ENCODE assay signal across 9 mouse cellular contexts in the genomic region with DNA sequence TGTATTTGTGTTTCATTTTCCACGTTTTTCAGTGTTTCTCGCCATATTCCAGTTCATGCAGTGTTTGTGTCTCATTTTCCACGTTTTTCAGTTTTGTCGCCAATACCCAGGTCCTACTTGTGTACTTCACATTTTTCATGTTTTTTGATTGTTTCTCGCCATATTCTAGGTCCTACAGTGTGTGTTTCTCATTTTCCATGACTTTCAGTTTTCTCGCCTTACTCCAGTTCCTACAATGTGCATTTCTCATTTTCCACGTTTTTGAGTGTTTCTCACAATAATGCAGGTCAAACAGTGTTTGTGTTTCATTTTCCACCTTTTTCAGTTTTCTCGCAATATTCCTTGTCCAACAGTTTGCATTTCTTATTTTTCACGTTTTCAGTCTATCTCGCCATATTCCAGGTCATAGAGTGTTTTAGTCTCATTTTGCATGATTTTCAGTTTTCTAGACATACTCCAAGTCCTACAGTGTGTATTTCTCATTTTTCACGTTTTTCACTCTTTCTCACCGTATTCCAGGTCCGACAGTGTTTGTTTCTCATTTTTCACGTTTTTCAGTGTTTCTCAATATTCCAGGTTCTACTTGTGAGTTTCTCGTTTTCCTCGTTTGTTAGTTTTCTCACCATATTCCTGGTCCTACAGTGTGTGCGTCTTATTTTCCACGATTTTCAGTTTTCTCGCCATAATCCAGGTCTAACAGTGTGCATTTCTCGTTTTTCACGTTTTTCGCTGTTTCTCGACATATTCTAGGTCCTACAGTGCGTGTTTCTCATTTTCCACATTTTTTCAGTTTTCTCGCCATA.
DNase-seq lines count a peak whose midpoint lies in the region; ATAC-seq lines count a peak whose summit lies in the region.
"Had no signal": no experiment of that assay in that cellular context is flagged by ENCODE, and none has a peak within 500 bp of the region (broad histone marks: within the 10 kb centered on the region; RNA-seq: fewer than 3 reads in every experiment).

No protein-coding gene starts in this region.

- H3K4me2 ChIP-seq in heart, embryonic 16.5 days (ENCODE audit: low read depth, low read length): no peak overlapping the region
- no peak overlapping the region for H3K4me2 ChIP-seq in stomach, embryonic 16.5 days (ENCODE audit: low read depth, low read length)
- H3K4me2 ChIP-seq: forebrain, embryonic 13.5 days had no signal

- no peaks in the 10 kb centered on the region for H3K27me3 ChIP-seq in heart, embryonic 16.5 days (ENCODE audit: control insufficient read depth, insufficient read depth, low read length)
- H3K27me3 ChIP-seq in stomach, embryonic 16.5 days (ENCODE audit: control insufficient read depth, insufficient read depth, low read length): no peaks in the 10 kb centered on the region
- H3K27me3 ChIP-seq: forebrain, embryonic 13.5 days had no signal

- no peaks in the 10 kb centered on the region for H3K4me1 ChIP-seq in heart, embryonic 16.5 days (ENCODE audit: control insufficient read depth, insufficient read depth, low read length)
- H3K4me1 ChIP-seq in stomach, embryonic 16.5 days (ENCODE audit: control insufficient read depth, insufficient read depth, low read length): no peaks in the 10 kb centered on the region
- H3K4me1 ChIP-seq: forebrain, embryonic 13.5 days had no signal

- 79% methylated on average over 25 of the region's 25 CpGs for WGBS in heart, embryonic 16.5 days
- WGBS in stomach, embryonic 16.5 days: 82% methylated on average over 25 of the region's 25 CpGs

- no peak for DNase-seq in heart, adult 8-10 months (ENCODE audit: low spot score)
- peak; percentile 39 for DNase-seq in retina, postnatal 1 day
- DNase-seq in retina, embryonic 14.5 days (ENCODE audit: low spot score): no peak
- no peak for DNase-seq in yolk sac, embryonic 10.5 days (ENCODE audit: low spot score)
- DNase-seq: thymus, postnatal 25 days had no signal

- ATAC-seq in heart, embryonic 16.5 days (replicated peaks; ENCODE audit: extremely low read depth, insufficient read depth, low FRiP score): 0 out of 2 replicates have a peak, but pooled peaks have one; percentile 15
- ATAC-seq in erythroid progenitor cell, adult 5-6 weeks (replicated peaks; ENCODE audit: low FRiP score, poor library complexity, severe bottlenecking): peak; percentile 61
- ATAC-seq in stomach, embryonic 16.5 days (ENCODE audit: insufficient read depth, low FRiP score): 0 out of 2 replicates have a peak, but pooled peaks have one; percentile 37
- ATAC-seq: forebrain, embryonic 13.5 days had no signal

- no peak overlapping the region for H3K27ac ChIP-seq in heart, embryonic 16.5 days (ENCODE audit: low read length)
- H3K27ac ChIP-seq in stomach, embryonic 16.5 days (ENCODE audit: low read length): no peak overlapping the region
- H3K27ac ChIP-seq: forebrain, embryonic 13.5 days had no signal

- H3K36me3 ChIP-seq in heart, embryonic 16.5 days (ENCODE audit: control insufficient read depth, insufficient read depth): no peaks in the 10 kb centered on the region
- no peaks in the 10 kb centered on the region for H3K36me3 ChIP-seq in stomach, embryonic 16.5 days (ENCODE audit: control insufficient read depth, insufficient read depth, low read length)

- H3K9me3 ChIP-seq in heart, embryonic 16.5 days (replicated peaks; ENCODE audit: control insufficient read depth, low read length): peaks cover 36% of the 10 kb centered on the region
- peaks cover 35% of the 10 kb centered on the region for H3K9me3 ChIP-seq in stomach, embryonic 16.5 days (replicated peaks; ENCODE audit: control insufficient read depth, low read length)

- no peak overlapping the region for H3K4me3 ChIP-seq in heart, embryonic 16.5 days (ENCODE audit: low read length)
- H3K4me3 ChIP-seq in stomach, embryonic 16.5 days (replicated peaks; ENCODE audit: low read length): no peak overlapping the region
- H3K4me3 ChIP-seq: forebrain, embryonic 13.5 days had no signal

- no peak overlapping the region for H3K9ac ChIP-seq in heart, embryonic 16.5 days (ENCODE audit: low read length)
- H3K9ac ChIP-seq in stomach, embryonic 16.5 days (ENCODE audit: low read length): no peak overlapping the region
- H3K9ac ChIP-seq: forebrain, embryonic 13.5 days had no signal
